Mouse (Mus musculus) CH12.LX (cell line): ENCODE data around the gene Adprh. TPM values are rescaled to one million over a fixed set of nuclear protein-coding genes. Genes with fewer than 3 reads are reported as not detected.

Source experiments
- DNase-seq: peaks from one replicate; pipeline ENCODE4 v3.0.0-alpha.2; 2013; ENCODE audit errors: extremely low read depth
- H3K27ac ChIP-seq: 2 replicates; pipeline ENCODE4 v1.5.1; 2012; ENCODE audit warnings: low read depth, mild to moderate bottlenecking, control low read depth, moderate library complexity; ENCODE audit not compliant: insufficient read depth
- H3K27me3 ChIP-seq: replicated peaks from 2 replicates; pipeline ENCODE3; 2012; ENCODE audit warnings: inconsistent platforms
- H3K36me3 ChIP-seq, 2 experiments: replicated peaks in 1 of 2; 2 replicates each; pipeline versions ENCODE3 to v1.6.1; 2012; ENCODE audit warnings: inconsistent platforms in 1 of 2, low read length in 1 of 2, mild to moderate bottlenecking in 1 of 2, mixed read lengths in 1 of 2, moderate library complexity in 1 of 2; ENCODE audit not compliant: control insufficient read depth in 1 of 2, insufficient read depth in 1 of 2
- H3K4me1 ChIP-seq, 2 experiments: 2 replicates each; pipeline ENCODE4 v1.6.1; 2012; ENCODE audit warnings: inconsistent platforms in 1 of 2, moderate library complexity in 1 of 2; ENCODE audit not compliant: insufficient read depth in 2 of 2, control insufficient read depth in 1 of 2
- H3K4me2 ChIP-seq: 2 replicates; pipeline ENCODE4 v1.6.1; 2012; ENCODE audit warnings: low read depth, mild to moderate bottlenecking, control low read depth; ENCODE audit not compliant: poor library complexity, insufficient read depth, severe bottlenecking
- H3K4me3 ChIP-seq, 3 experiments: fragments of 150-350 bp in 1 of 3; sonication (generic) in 1 of 3; replicated peaks in 1 of 3; 2 replicates each; pipeline versions ENCODE3 to v1.5.1; 2011 to 2012; ENCODE audit warnings: low read depth in 2 of 3, low read length in 2 of 3, mild to moderate bottlenecking in 2 of 3, moderate library complexity in 2 of 3, control low read depth in 1 of 3, improper control_type of control experiment in 1 of 3, inconsistent platforms in 1 of 3, mixed read lengths in 1 of 3; ENCODE audit not compliant: poor library complexity in 1 of 3
- H3K79me2 ChIP-seq: replicated peaks from 2 replicates; pipeline ENCODE4 v1.6.1; 2012; ENCODE audit warnings: mild to moderate bottlenecking, moderate library complexity; ENCODE audit not compliant: control insufficient read depth, poor library complexity, insufficient read depth, severe bottlenecking; ENCODE audit errors: extremely low read depth
- H3K9ac ChIP-seq: 2 replicates; pipeline ENCODE4 v1.6.1; 2012; ENCODE audit warnings: low read depth, mild to moderate bottlenecking, control low read depth, moderate library complexity; ENCODE audit not compliant: insufficient read depth
- H3K9me3 ChIP-seq: replicated peaks from 2 replicates; pipeline ENCODE3; 2012; ENCODE audit warnings: low read length, inconsistent platforms, mixed read lengths
- BHLHE40 ChIP-seq: IDR thresholded peaks from 2 replicates; pipeline ENCODE4 v1.6.1; 2011; ENCODE audit warnings: mild to moderate bottlenecking, low read depth, low read length, improper control_type of control experiment
- CHD2 ChIP-seq: IDR thresholded peaks from 2 replicates; pipeline ENCODE4 v1.6.1; 2011; ENCODE audit warnings: low read length, improper control_type of control experiment
- CTCF ChIP-seq, 2 experiments: IDR thresholded peaks in 1 of 2; conservative IDR thresholded peaks in 1 of 2; 2 replicates each; pipeline ENCODE4 v1.5.1; 2011 to 2012; ENCODE audit warnings: low read depth in 2 of 2, low read length in 2 of 2, improper control_type of control experiment in 1 of 2, inconsistent platforms in 1 of 2, mild to moderate bottlenecking in 1 of 2, moderate library complexity in 1 of 2
- ELF1 ChIP-seq: IDR thresholded peaks from 2 replicates; pipeline ENCODE4 v1.6.1; 2014; ENCODE audit warnings: low read depth, mild to moderate bottlenecking, inconsistent platforms, low read length, improper control_type of control experiment
- EP300 ChIP-seq: IDR thresholded peaks from 2 replicates; pipeline ENCODE4 v1.6.1; 2011; ENCODE audit warnings: low read length, improper control_type of control experiment
- ETS1 ChIP-seq: conservative IDR thresholded peaks from 2 replicates; pipeline ENCODE4 v1.6.1; 2012; ENCODE audit warnings: low read depth, mild to moderate bottlenecking, inconsistent platforms, low read length, improper control_type of control experiment, moderate library complexity
- GABPA ChIP-seq: IDR thresholded peaks from 2 replicates; pipeline ENCODE4 v1.6.1; 2012; ENCODE audit warnings: low read depth, low read length, improper control_type of control experiment, inconsistent platforms; ENCODE audit not compliant: insufficient replicate concordance
- HCFC1 ChIP-seq: IDR thresholded peaks from 2 replicates; pipeline ENCODE4 v1.6.1; 2012; ENCODE audit warnings: low read depth, mild to moderate bottlenecking, inconsistent platforms, low read length, improper control_type of control experiment
- JUND ChIP-seq: conservative IDR thresholded peaks from 2 replicates; pipeline ENCODE4 v1.6.1; 2011; ENCODE audit warnings: low read depth, low read length, improper control_type of control experiment
- KAT2A ChIP-seq: IDR thresholded peaks from 2 replicates; pipeline ENCODE4 v1.6.1; 2012; ENCODE audit warnings: low read length, improper control_type of control experiment, inconsistent platforms; ENCODE audit not compliant: insufficient replicate concordance
- MAFK ChIP-seq: IDR thresholded peaks from 2 replicates; pipeline ENCODE4 v1.6.1; 2011; ENCODE audit warnings: low read length, improper control_type of control experiment; ENCODE audit not compliant: insufficient replicate concordance
- MAX ChIP-seq: IDR thresholded peaks from 2 replicates; pipeline ENCODE4 v1.6.1; 2011; ENCODE audit warnings: low read length, improper control_type of control experiment
- MAZ ChIP-seq: IDR thresholded peaks from 2 replicates; pipeline ENCODE4 v1.6.1; 2012; ENCODE audit warnings: low read depth, mild to moderate bottlenecking, inconsistent platforms, low read length, improper control_type of control experiment, moderate library complexity
- MYC ChIP-seq: IDR thresholded peaks from 2 replicates; pipeline ENCODE4 v1.6.1; 2011; ENCODE audit warnings: low read depth, mild to moderate bottlenecking, improper control_type of control experiment, low read length
- NELFE ChIP-seq: IDR thresholded peaks from 2 replicates; pipeline ENCODE4 v1.6.1; 2011; ENCODE audit warnings: low read depth, low read length, improper control_type of control experiment
- NRF1 ChIP-seq: IDR thresholded peaks from 2 replicates; pipeline ENCODE4 v1.6.1; 2014; ENCODE audit warnings: low read depth, mild to moderate bottlenecking, inconsistent platforms, low read length, improper control_type of control experiment, moderate library complexity
- PAX5 ChIP-seq: IDR thresholded peaks from 2 replicates; pipeline ENCODE4 v1.6.1; 2012; ENCODE audit warnings: low read length, inconsistent platforms, mixed read lengths
- POLR2A ChIP-seq: IDR thresholded peaks from 2 replicates; pipeline ENCODE4 v1.6.1; 2011; ENCODE audit warnings: low read depth, mild to moderate bottlenecking, improper control_type of control experiment, low read length
- POLR2AphosphoS2 ChIP-seq: IDR thresholded peaks from 2 replicates; pipeline ENCODE4 v1.6.1; 2011; ENCODE audit warnings: low read depth, low read length, improper control_type of control experiment
- RAD21 ChIP-seq: IDR thresholded peaks from 2 replicates; pipeline ENCODE4 v1.6.1; 2011; ENCODE audit warnings: low read depth, mild to moderate bottlenecking, low read length, improper control_type of control experiment, moderate library complexity
- SIN3A ChIP-seq: IDR thresholded peaks from 2 replicates; pipeline ENCODE4 v1.6.1; 2012; ENCODE audit warnings: low read length, improper control_type of control experiment, inconsistent platforms
- SMC3 ChIP-seq: IDR thresholded peaks from 2 replicates; pipeline ENCODE4 v1.6.1; 2011; ENCODE audit warnings: low read depth, low read length, improper control_type of control experiment
- TBP ChIP-seq: conservative IDR thresholded peaks from 2 replicates; pipeline ENCODE4 v1.6.1; 2011; ENCODE audit warnings: low read depth, low read length, improper control_type of control experiment
- UBTF ChIP-seq: IDR thresholded peaks from 2 replicates; pipeline ENCODE4 v1.6.1; 2012; ENCODE audit warnings: low read depth, mild to moderate bottlenecking, inconsistent platforms, low read length, improper control_type of control experiment, moderate library complexity
- USF1 ChIP-seq: IDR thresholded peaks from 2 replicates; pipeline ENCODE4 v1.6.1; 2014; ENCODE audit warnings: low read depth, mild to moderate bottlenecking, inconsistent platforms, low read length, improper control_type of control experiment
- USF2 ChIP-seq: conservative IDR thresholded peaks from 2 replicates; pipeline ENCODE4 v1.6.1; 2011; ENCODE audit warnings: low read depth, low read length, improper control_type of control experiment
- ZC3H11A ChIP-seq: IDR thresholded peaks from 2 replicates; pipeline ENCODE4 v1.6.1; 2012; ENCODE audit warnings: low read depth, mild to moderate bottlenecking, inconsistent platforms, low read length, improper control_type of control experiment
- ZKSCAN1 ChIP-seq: IDR thresholded peaks from 2 replicates; pipeline ENCODE4 v1.6.1; 2012; ENCODE audit warnings: low read depth, inconsistent platforms, low read length, improper control_type of control experiment, borderline replicate concordance
- ZMIZ1 ChIP-seq: IDR thresholded peaks from 2 replicates; pipeline ENCODE4 v1.6.1; 2012; ENCODE audit warnings: low read depth, mild to moderate bottlenecking, inconsistent platforms, low read length, improper control_type of control experiment
- ZNF384 ChIP-seq: IDR thresholded peaks from 2 replicates; pipeline ENCODE4 v1.6.1; 2012; ENCODE audit warnings: low read depth, low read length, improper control_type of control experiment, inconsistent platforms
- dilution Hi-C: fragments of 300-500 bp; cut with MboI; formaldehyde crosslinking; loops from 2 replicates; pipeline ENCODE4 v1.14.3; 2020; ENCODE audit warnings: low sequenced_read_pairs; ENCODE audit not compliant: extremely low pct_unique_long_range_greater_than_20kb, extremely low pct_ligation_motif_present
- in situ Hi-C: fragments of 300-500 bp; cut with MboI; formaldehyde crosslinking; loops from 3 replicates; pipeline ENCODE4 v1.14.3; 2019; ENCODE audit warnings: low sequenced_read_pairs, low pct_ligation_motif_present, low pct_unique_long_range_greater_than_20kb, mixed read lengths
- polyA plus RNA-seq: library from polyadenylated mRNA; unstranded; fragments of >175 nt; gene quantifications from 2 replicates; pipeline ENCODE4 v1.2.1, GENCODE M21; 2012; ENCODE audit warnings: low read depth; ENCODE audit not compliant: insufficient read length
- total RNA-seq, 2 experiments: library from RNA; depleted of rRNA; stranded (reverse); fragments of 300-350 nt in 1 of 2; fragments of >200 nt in 1 of 2; gene quantifications; 2 replicates each; pipeline ENCODE4 v1.2.3; 2012 to 2014

Gene Adprh
- total and polyA plus RNA-seq, 3 experiments = 45.3 to 82.9 (median 67.7) TPM

- dilution Hi-C loops = no loop called here
- no peak overlapping the region for H3K9ac ChIP-seq
- no peaks in the 10 kb centered on the region for H3K79me2 ChIP-seq
- H3K27me3 ChIP-seq = no peaks in the 10 kb centered on the region
- in situ Hi-C loops = no loop called here
- peaks cover 23 to 40% of the 10 kb centered on the region in 2 experiments for H3K4me1 ChIP-seq
- TF ChIP-seq SMC3 (no peak), ZC3H11A (no peak), ZNF384 (no peak), PAX5 (no peak), MAFK (no peak), SIN3A (no peak), EP300 (no peak)
- TF ChIP-seq, all 38 proteins: peak for 0
- Histone ChIP-seq H3K36me3 (no peaks in the 10 kb centered on the region), H3K4me3 (no peak overlapping the region), H3K4me2 (peak overlapping the region; percentile 24; the same call in 1 of the 2 replicates), H3K27ac (no peak overlapping the region), H3K9me3 (no peaks in the 10 kb centered on the region)
- DNase-seq = no peak
Measured at GRCm38 (mm10) chr16:38433514-38433913, 19.0 kb downstream of the Adprh start.

- Histone ChIP-seq H3K4me2 (peak within 1 kb of the TSS; percentile 24; the same call in 1 of the 2 replicates), H3K9me3 (no peaks in the 10 kb centered on the region), H3K27ac (no peak within 1 kb of the TSS; the same call in 1 of the 2 replicates), H3K36me3 (no peaks in the 10 kb centered on the region), H3K4me3 (no peak within 1 kb of the TSS), H3K9ac (peak within 1 kb of the TSS; percentile 2; the same call in 1 of the 2 replicates), H3K27me3 (no peaks in the 10 kb centered on the region), H3K79me2 (no peaks in the 10 kb centered on the region), H3K4me1 (peaks cover 23 to 40% of the 10 kb centered on the region in 2 experiments)
- in situ Hi-C loops (no loop called here), dilution Hi-C loops (no loop called here)
- DNase-seq = peak; percentile 58
- TF ChIP-seq USF2 = no peak
- TF ChIP-seq CHD2 = peak; percentile 54; the same call in 1 of the 2 replicates
- peak; percentile 47 for TF ChIP-seq ZNF384
- TF ChIP-seq POLR2A = no peak
- peak; percentile 87 for TF ChIP-seq EP300
- no peak for TF ChIP-seq NRF1
- no peak for TF ChIP-seq ZC3H11A
- peak; percentile 51 for TF ChIP-seq SIN3A
- no peak for TF ChIP-seq KAT2A
- TF ChIP-seq POLR2AphosphoS2 = no peak
- TF ChIP-seq GABPA = no peak
- no peak for TF ChIP-seq ZMIZ1
- 0 out of 2 replicates have a peak, but pooled peaks have one; percentile 48 for TF ChIP-seq MAFK
- TF ChIP-seq USF1 = peak; percentile 11; the same call in 1 of the 2 replicates
- TF ChIP-seq BHLHE40 = peak; percentile 62
- TF ChIP-seq CTCF (conservative IDR thresholded peaks at IDR 0.05 in 1 of 2, IDR thresholded peaks at IDR 0.05 in 1 of 2; ENCODE audit: low read depth in 2 of 2, low read length in 2 of 2) = no peak
- TF ChIP-seq RAD21 = no peak; the same call in 1 of the 2 replicates
- peak; percentile 69 for TF ChIP-seq ETS1
- TF ChIP-seq NELFE = no peak
- peak; percentile 64 for TF ChIP-seq JUND
- TF ChIP-seq ZKSCAN1 = no peak
- no peak for TF ChIP-seq TBP
- TF ChIP-seq HCFC1 = no peak
- TF ChIP-seq MAX = peak; percentile 21; the same call in 1 of the 2 replicates
- TF ChIP-seq MAZ = no peak
- no peak for TF ChIP-seq ELF1
- TF ChIP-seq MYC = no peak
- no peak for TF ChIP-seq SMC3
- TF ChIP-seq UBTF = no peak
Measured at GRCm38 (mm10) chr16:38432498-38433425, 19.7 kb downstream of the Adprh start, which contains the start of gene Pla1a. Gene Pla1a, minus strand, starts transcription at chr16:38433145.
